Mouse (Mus musculus): Measurements from ENCODE around the gene Irf2bpl. TPM values are rescaled to one million over a fixed set of nuclear protein-coding genes. Genes with fewer than 3 reads are reported as not detected.

Irf2bpl gene
- total and polyA plus RNA-seq, 3 experiments, result 6.9 to 8.0 TPM; not detected in 1

- H3K4me3 ChIP-seq (ENCODE audit: control insufficient read depth in 1 of 2, insufficient read depth in 1 of 2, low read depth in 2 of 2, low read length in 2 of 2), result no peak overlapping the region
- no peaks in the 10 kb centered on the region for H3K79me2 ChIP-seq (ENCODE audit: control insufficient read depth, insufficient read depth, low read length, poor library complexity)
- no peaks in the 10 kb centered on the region for H3K9me3 ChIP-seq (replicated peaks; ENCODE audit: insufficient read depth, low read length)
- H3K27ac ChIP-seq (ENCODE audit: control insufficient read depth, low read depth, low read length), result no peak overlapping the region
- TF ChIP-seq TAL1 (IDR thresholded peaks at IDR 0.05; ENCODE audit: low read length) (no peak), NELFE (IDR thresholded peaks at IDR 0.05; ENCODE audit: low read depth, low read length) (no peak), POLR2AphosphoS5 (IDR thresholded peaks at IDR 0.05; ENCODE audit: borderline replicate concordance, low read depth, low read length) (no peak), JUND (IDR thresholded peaks at IDR 0.05; ENCODE audit: low read depth, low read length) (no peak), MAX (IDR thresholded peaks at IDR 0.05; ENCODE audit: low read length) (no peak), MEF2A (IDR thresholded peaks at IDR 0.05; ENCODE audit: extremely low read depth, insufficient replicate concordance, low read depth, low read length, poor library complexity, severe bottlenecking) (no peak), NRF1 (IDR thresholded peaks at IDR 0.05; ENCODE audit: insufficient read depth, low read depth, low read length, poor library complexity, severe bottlenecking) (no peak), SIN3A (IDR thresholded peaks at IDR 0.05; ENCODE audit: low read length) (no peak), ELF1 (IDR thresholded peaks at IDR 0.05; ENCODE audit: low read depth, low read length) (no peak), KAT2A (conservative IDR thresholded peaks at IDR 0.05; ENCODE audit: low read depth, low read length) (no peak), E2F4 (IDR thresholded peaks at IDR 0.05; ENCODE audit: borderline replicate concordance, low read depth, low read length) (no peak), TBP (IDR thresholded peaks at IDR 0.05; ENCODE audit: low read depth, low read length) (no peak), ZC3H11A (IDR thresholded peaks at IDR 0.05; ENCODE audit: low read depth, low read length) (no peak), UBTF (IDR thresholded peaks at IDR 0.05; ENCODE audit: borderline replicate concordance, insufficient read depth, low read depth, low read length) (no peak), CHD1 (IDR thresholded peaks at IDR 0.05; ENCODE audit: low read depth, low read length) (no peak), POLR2A (IDR thresholded peaks at IDR 0.05; ENCODE audit: control insufficient read depth in 1 of 2, insufficient read depth in 1 of 2, low read depth in 1 of 2, low read length in 2 of 2, poor library complexity in 1 of 2) (no peak), BHLHE40 (IDR thresholded peaks at IDR 0.05; ENCODE audit: borderline replicate concordance, low read depth, low read length) (no peak)
- H3K4me1 ChIP-seq (ENCODE audit: control insufficient read depth in 1 of 2, insufficient read depth in 2 of 2, low read length in 2 of 2), result peaks cover 0 to 4% of the 10 kb centered on the region in 2 experiments; a peak in 1 of 4 replicates
- DNase-seq (ENCODE audit: low read depth, low spot score), result no peak
- H3K27me3 ChIP-seq (ENCODE audit: control insufficient read depth in 1 of 2, insufficient read depth in 2 of 2, low read length in 2 of 2), result peaks cover 2 to 4% of the 10 kb centered on the region in 2 experiments; a peak in 2 of 4 replicates
- H3K36me3 ChIP-seq (ENCODE audit: control insufficient read depth in 1 of 2, insufficient read depth in 2 of 2, low read length in 2 of 2), result no peaks in the 10 kb centered on the region
- H3K9ac ChIP-seq (ENCODE audit: control insufficient read depth, low read depth, low read length, poor library complexity, severe bottlenecking), result no peak overlapping the region
Observed at GRCm38 (mm10) chr12:86850746-86851145, 33.9 kb downstream of the Irf2bpl start.

- Histone ChIP-seq H3K36me3 (ENCODE audit: control insufficient read depth in 1 of 2, insufficient read depth in 2 of 2, low read length in 2 of 2) (no peaks in the 10 kb centered on the region), H3K9me3 (replicated peaks; ENCODE audit: insufficient read depth, low read length) (no peaks in the 10 kb centered on the region), H3K9ac (ENCODE audit: control insufficient read depth, low read depth, low read length, poor library complexity, severe bottlenecking) (no peak overlapping the region), H3K27ac (ENCODE audit: control insufficient read depth, low read depth, low read length) (no peak overlapping the region), H3K27me3 (ENCODE audit: control insufficient read depth in 1 of 2, insufficient read depth in 2 of 2, low read length in 2 of 2) (peaks cover 2 to 4% of the 10 kb centered on the region in 2 experiments; a peak in 2 of 4 replicates), H3K4me1 (ENCODE audit: control insufficient read depth in 1 of 2, insufficient read depth in 2 of 2, low read length in 2 of 2) (0 out of 4 replicates have a peak, but pooled peaks cover 0 to 2% of the 10 kb centered on the region in 2 experiments), H3K4me3 (ENCODE audit: control insufficient read depth in 1 of 2, insufficient read depth in 1 of 2, low read depth in 2 of 2, low read length in 2 of 2) (no peak overlapping the region), H3K79me2 (ENCODE audit: control insufficient read depth, insufficient read depth, low read length, poor library complexity) (no peaks in the 10 kb centered on the region)
- TF ChIP-seq POLR2AphosphoS2 (IDR thresholded peaks at IDR 0.05; ENCODE audit: low read length) (no peak), TCF12 (IDR thresholded peaks at IDR 0.05; ENCODE audit: low read depth, low read length) (no peak), USF2 (IDR thresholded peaks at IDR 0.05; ENCODE audit: borderline replicate concordance in 1 of 2, insufficient read depth in 1 of 2, low read depth in 1 of 2, low read length in 2 of 2) (no peak)
- no peak for DNase-seq (ENCODE audit: low read depth, low spot score)
Observed at GRCm38 (mm10) chr12:86849945-86850626, 34.5 kb downstream of the Irf2bpl start.

Data from MEL (cell line).